Mouse (Mus musculus) lung, postnatal 0 days (tissue): Measurements from ENCODE around the gene Alb. TPM values are rescaled to one million over a fixed set of nuclear protein-coding genes. Genes with fewer than 3 reads are reported as not detected.

Experiments used
- ATAC-seq: fragments of 200-750 bp; cut with Nextera tagmentation; 2 replicates; pipeline ENCODE4 v1.8.0; 2017; ENCODE audit warnings: moderate library complexity
- DNase-seq: peaks from one replicate; pipeline ENCODE4 v3.0.0-alpha.2; 2016; ENCODE audit warnings: low spot score
- H3K27ac ChIP-seq: fragments of 300-500 bp; sonication (generic); 2 replicates; pipeline ENCODE4 v1.5.1; 2014; ENCODE audit warnings: antibody characterized with exemption, mild to moderate bottlenecking, low read length, mixed read lengths
- H3K27me3 ChIP-seq: fragments of 300-500 bp; sonication (generic); replicated peaks from 2 replicates; pipeline ENCODE4 v1.6.1; 2014; ENCODE audit warnings: low read length, mixed read lengths; ENCODE audit not compliant: insufficient read depth
- H3K36me3 ChIP-seq: fragments of 300-500 bp; sonication (generic); 2 replicates; pipeline ENCODE4 v1.6.1; 2014; ENCODE audit warnings: low read length, mixed read lengths; ENCODE audit not compliant: insufficient read depth
- H3K4me1 ChIP-seq: fragments of 300-500 bp; sonication (generic); 2 replicates; pipeline ENCODE4 v1.6.1; 2014; ENCODE audit warnings: antibody characterized with exemption, low read depth, low read length, mixed read lengths; ENCODE audit not compliant: insufficient read depth
- H3K4me2 ChIP-seq: fragments of 300-500 bp; sonication (generic); replicated peaks from 2 replicates; pipeline ENCODE4 v1.6.1; 2014; ENCODE audit warnings: low read depth, mild to moderate bottlenecking, low read length, moderate library complexity, mixed read lengths
- H3K4me3 ChIP-seq: fragments of 300-500 bp; sonication (generic); 2 replicates; pipeline ENCODE4 v1.5.1; 2014; ENCODE audit warnings: low read depth, low read length
- H3K9ac ChIP-seq: fragments of 300-500 bp; sonication (generic); replicated peaks from 2 replicates; pipeline ENCODE4 v1.6.1; 2014; ENCODE audit warnings: low read depth, mild to moderate bottlenecking
- H3K9me3 ChIP-seq: fragments of 300-500 bp; sonication (generic); 2 replicates; pipeline ENCODE4 v1.6.1; 2016; ENCODE audit warnings: low read length, mixed read lengths
- CTCF ChIP-seq: IDR thresholded peaks from 2 replicates; pipeline ENCODE4 v1.5.1; 2016; ENCODE audit warnings: antibody characterized with exemption, mild to moderate bottlenecking
- EP300 ChIP-seq: IDR thresholded peaks from 2 replicates; pipeline ENCODE4 v1.6.1; 2016; ENCODE audit warnings: antibody characterized with exemption, mild to moderate bottlenecking, control low read depth
- WGBS: fragments of 180-500 bp; shearing (Covaris S2); extraction: QIAGEN DNeasy Blood & Tissue Kit; methylation state at CpG from one replicate; pipeline ENCODE4 v1.1.7; 2014; 5-methylcytosine and 5-hydroxymethylcytosine counted together
- polyA plus RNA-seq: library from polyadenylated mRNA; unstranded; fragments of >200 nt; fragmentation: Nextera tagmentation; extraction: Ambion mirVana; gene quantifications from 2 replicates; pipeline ENCODE4 v1.2.1, GENCODE M21; 2015

The Alb gene
- polyA plus RNA-seq, 1 experiment from 2014 or later: 3.2 TPM

DNA sequence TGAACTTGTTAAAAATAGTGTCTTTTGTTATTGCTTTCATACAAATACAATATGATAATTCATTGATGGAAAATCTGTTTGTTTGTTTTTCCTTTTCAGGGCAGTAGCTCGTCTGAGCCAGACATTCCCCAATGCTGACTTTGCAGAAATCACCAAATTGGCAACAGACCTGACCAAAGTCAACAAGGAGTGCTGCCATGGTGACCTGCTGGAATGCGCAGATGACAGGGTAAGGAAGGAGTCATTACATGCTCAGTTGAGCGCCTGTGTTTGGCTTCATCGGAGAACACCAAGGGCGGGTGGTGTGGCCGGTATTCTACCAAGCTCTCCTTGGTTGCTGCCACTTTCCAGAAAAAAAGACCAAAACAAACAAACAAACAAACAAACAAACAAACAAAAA lies 6.5 kb downstream of the Alb start:
- TF ChIP-seq CTCF (no peak), EP300 (no peak)
- no peaks in the 10 kb centered on the region for H3K27me3 ChIP-seq
- 48% methylated on average over 6 of the region's 6 CpGs for WGBS
- ATAC-seq (no peak), DNase-seq (peak; percentile 11)
- H3K36me3 ChIP-seq: no peaks in the 10 kb centered on the region
- H3K27ac ChIP-seq: no peak overlapping the region
- no peak overlapping the region for H3K4me3 ChIP-seq
- no peak overlapping the region for H3K9ac ChIP-seq
- no peak overlapping the region for H3K4me2 ChIP-seq
- H3K9me3 ChIP-seq: no peaks in the 10 kb centered on the region
- H3K4me1 ChIP-seq: no peaks in the 10 kb centered on the region

DNA sequence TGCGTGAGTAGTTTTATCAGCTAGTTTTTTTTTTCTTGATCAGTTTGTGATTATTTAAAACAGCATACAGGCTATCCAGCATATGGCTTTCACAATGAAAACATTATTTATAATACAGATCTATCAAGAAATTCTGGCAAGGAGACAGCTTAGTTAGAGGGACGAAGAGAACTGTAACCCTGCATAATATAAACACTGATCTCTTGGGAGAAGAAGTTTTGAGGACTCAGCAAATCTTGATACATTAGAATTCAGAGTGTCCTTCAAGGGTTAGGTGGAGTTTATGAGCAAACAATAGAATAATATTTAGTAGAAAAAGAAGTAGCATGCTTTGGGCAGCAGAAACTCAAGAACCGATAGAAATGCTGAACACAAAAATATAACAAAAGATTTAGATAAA lies 10.1 kb downstream of the Alb start:
- Histone ChIP-seq H3K4me2 (no peak overlapping the region), H3K36me3 (no peaks in the 10 kb centered on the region), H3K9ac (no peak overlapping the region), H3K27me3 (no peaks in the 10 kb centered on the region), H3K27ac (no peak overlapping the region), H3K4me3 (no peak overlapping the region), H3K9me3 (no peaks in the 10 kb centered on the region), H3K4me1 (no peaks in the 10 kb centered on the region)
- DNase-seq (no peak), ATAC-seq (no peak)
- 55% methylated on average over 3 of the region's 3 CpGs for WGBS
- TF ChIP-seq EP300 (no peak), CTCF (no peak)

- Histone ChIP-seq H3K27me3 (no peaks in the 10 kb centered on the region), H3K4me1 (no peaks in the 10 kb centered on the region), H3K9ac (no peak overlapping the region), H3K4me3 (no peak overlapping the region), H3K4me2 (no peak overlapping the region), H3K36me3 (no peaks in the 10 kb centered on the region), H3K27ac (no peak overlapping the region), H3K9me3 (no peaks in the 10 kb centered on the region)
- TF ChIP-seq CTCF (no peak), EP300 (no peak)
- 86% methylated on average over 4 of the region's 4 CpGs for WGBS
- DNase-seq (no peak), ATAC-seq (no peak)
Observed at GRCm38 (mm10) chr5:90473902-90474301, 13.2 kb downstream of the Alb start.

DNA sequence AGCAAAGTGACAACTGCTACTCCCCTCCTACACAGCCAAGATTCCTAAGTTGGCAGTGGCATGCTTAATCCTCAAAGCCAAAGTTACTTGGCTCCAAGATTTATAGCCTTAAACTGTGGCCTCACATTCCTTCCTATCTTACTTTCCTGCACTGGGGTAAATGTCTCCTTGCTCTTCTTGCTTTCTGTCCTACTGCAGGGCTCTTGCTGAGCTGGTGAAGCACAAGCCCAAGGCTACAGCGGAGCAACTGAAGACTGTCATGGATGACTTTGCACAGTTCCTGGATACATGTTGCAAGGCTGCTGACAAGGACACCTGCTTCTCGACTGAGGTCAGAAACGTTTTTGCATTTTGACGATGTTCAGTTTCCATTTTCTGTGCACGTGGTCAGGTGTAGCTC lies 13.7 kb downstream of the Alb start:
- Histone ChIP-seq H3K9ac (no peak overlapping the region), H3K27me3 (no peaks in the 10 kb centered on the region), H3K27ac (no peak overlapping the region), H3K4me2 (no peak overlapping the region), H3K36me3 (no peaks in the 10 kb centered on the region), H3K4me3 (no peak overlapping the region), H3K9me3 (no peaks in the 10 kb centered on the region), H3K4me1 (no peaks in the 10 kb centered on the region)
- no peak for TF ChIP-seq CTCF
- 85% methylated on average over 5 of the region's 5 CpGs for WGBS
- no peak for DNase-seq
- ATAC-seq: no peak

DNA sequence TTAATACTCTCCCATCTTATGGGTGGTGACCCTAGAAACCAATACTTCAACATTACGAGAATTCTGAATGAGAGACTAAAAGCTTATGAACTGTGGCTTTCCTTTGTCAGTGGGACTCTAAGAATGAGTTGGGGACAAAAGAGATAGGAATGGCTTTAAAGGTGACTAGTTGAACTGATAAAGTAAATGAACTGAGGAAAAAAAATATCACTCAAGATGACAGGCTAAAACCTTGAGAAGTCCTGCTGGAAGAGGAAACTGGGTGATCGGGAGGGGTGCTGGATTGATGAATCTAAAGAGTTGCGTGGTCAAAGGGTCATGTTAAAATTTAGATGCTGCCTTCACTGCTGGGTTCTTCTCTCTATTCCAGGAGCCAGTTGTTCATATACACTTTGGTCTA lies 16.0 kb downstream of the Alb start:
- Histone ChIP-seq H3K4me3 (no peak overlapping the region), H3K27ac (no peak overlapping the region), H3K4me2 (no peak overlapping the region), H3K36me3 (no peaks in the 10 kb centered on the region), H3K9me3 (no peaks in the 10 kb centered on the region), H3K27me3 (no peaks in the 10 kb centered on the region), H3K4me1 (no peaks in the 10 kb centered on the region), H3K9ac (no peak overlapping the region)
- no peak for ATAC-seq
- TF ChIP-seq EP300: no peak
- no peak for TF ChIP-seq CTCF
- DNase-seq: no peak
- 88% methylated on average over 3 of the region's 3 CpGs for WGBS

- WGBS: 43% methylated on average over 7 of the region's 7 CpGs
- Histone ChIP-seq H3K27me3 (no peaks in the 10 kb centered on the region), H3K4me2 (no peak overlapping the region), H3K27ac (no peak overlapping the region), H3K4me1 (no peaks in the 10 kb centered on the region), H3K9ac (no peak overlapping the region), H3K36me3 (no peaks in the 10 kb centered on the region), H3K4me3 (no peak overlapping the region), H3K9me3 (no peaks in the 10 kb centered on the region)
- TF ChIP-seq EP300: no peak
- no peak for TF ChIP-seq CTCF
- ATAC-seq (no peak), DNase-seq (no peak)
Observed at GRCm38 (mm10) chr5:90477308-90478140, 16.8 kb downstream of the Alb start.
